Mouse (Mus musculus) forebrain, embryonic 15.5 days (tissue): ENCODE results near the gene Olfr324. TPM values are rescaled to one million over a fixed set of nuclear protein-coding genes. Genes with fewer than 3 reads are reported as not detected.

ENCODE experiments used
- ATAC-seq: fragments of 200-750 bp; cut with Nextera tagmentation; replicated peaks from 2 replicates; pipeline ENCODE4 v1.8.0; 2017; ENCODE audit warnings: mild to moderate bottlenecking, moderate TSS enrichment, moderate library complexity
- H3K27ac ChIP-seq: fragments of 300-500 bp; sonication (generic); replicated peaks from 2 replicates; pipeline ENCODE4 v1.5.1; 2015; ENCODE audit warnings: mild to moderate bottlenecking, inconsistent platforms
- H3K27me3 ChIP-seq: fragments of 300-500 bp; sonication (generic); 2 replicates; pipeline ENCODE4 v1.6.1; 2015; ENCODE audit warnings: inconsistent platforms
- H3K36me3 ChIP-seq: fragments of 300-500 bp; sonication (generic); 2 replicates; pipeline ENCODE4 v1.6.1; 2015; ENCODE audit warnings: mild to moderate bottlenecking, inconsistent platforms
- H3K4me1 ChIP-seq: fragments of 300-500 bp; sonication (generic); 2 replicates; pipeline ENCODE4 v1.6.1; 2015; ENCODE audit warnings: inconsistent platforms
- H3K4me2 ChIP-seq: fragments of 300-500 bp; sonication (generic); replicated peaks from 2 replicates; pipeline ENCODE4 v1.6.1; 2015; ENCODE audit warnings: mild to moderate bottlenecking, inconsistent platforms
- H3K4me3 ChIP-seq: fragments of 300-500 bp; sonication (generic); 2 replicates; pipeline ENCODE4 v1.5.1; 2015; ENCODE audit warnings: mild to moderate bottlenecking, inconsistent platforms
- H3K9ac ChIP-seq: fragments of 300-500 bp; sonication (generic); replicated peaks from 2 replicates; pipeline ENCODE4 v1.6.1; 2015; ENCODE audit warnings: mild to moderate bottlenecking, inconsistent platforms
- H3K9me3 ChIP-seq: fragments of 300-500 bp; sonication (generic); 2 replicates; pipeline ENCODE4 v1.6.1; 2016; ENCODE audit warnings: inconsistent platforms
- WGBS: fragments of 180-500 bp; shearing (Covaris S2); methylation state at CpG from one replicate; pipeline ENCODE4 v1.1.7; 2015; ENCODE audit warnings: mixed read lengths; 5-methylcytosine and 5-hydroxymethylcytosine counted together
- polyA plus RNA-seq: library from polyadenylated mRNA; unstranded; fragments of >200 nt; fragmentation: Nextera tagmentation; extraction: Ambion mirVana; gene quantifications from 2 replicates; pipeline ENCODE4 v1.2.1, GENCODE M21; 2015

The Olfr324 gene
- polyA plus RNA-seq, 1 experiment from 2014 or later: not detected

DNA sequence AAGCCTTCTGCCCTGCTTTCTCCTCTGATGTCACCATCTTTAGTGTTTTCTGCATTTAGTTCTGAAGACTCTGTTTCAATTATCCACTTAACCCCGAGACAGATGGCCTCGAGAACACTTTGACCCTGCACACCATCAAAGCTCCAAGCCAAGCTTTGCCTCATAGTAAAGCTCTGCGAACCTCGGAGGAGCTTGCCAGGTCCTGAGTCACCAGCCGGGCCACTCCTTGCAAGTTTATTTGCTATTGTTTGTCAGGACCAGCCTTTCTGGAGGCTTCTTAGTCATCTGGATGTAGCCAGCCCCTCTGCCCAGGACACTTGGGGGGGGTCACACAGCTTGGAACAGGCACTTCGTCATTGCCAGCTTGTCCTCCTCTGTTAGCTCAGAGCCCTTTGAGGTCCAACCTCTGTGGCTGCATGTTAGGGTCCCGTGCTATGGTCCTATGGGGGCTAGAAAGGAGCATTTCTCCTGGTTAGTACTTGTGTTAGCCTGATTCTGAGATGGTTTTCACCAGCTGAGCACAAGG is 43.3 kb downstream of the Olfr324 start:
- H3K27ac ChIP-seq: no peak overlapping the region
- no peaks in the 10 kb centered on the region for H3K36me3 ChIP-seq
- H3K9me3 ChIP-seq: no peaks in the 10 kb centered on the region
- H3K27me3 ChIP-seq: peaks cover 12% of the 10 kb centered on the region; the same call in 1 of the 2 replicates
- H3K4me2 ChIP-seq: no peak overlapping the region
- WGBS: 70% methylated on average over 7 of the region's 7 CpGs
- no peak overlapping the region for H3K9ac ChIP-seq
- peaks cover 10% of the 10 kb centered on the region for H3K4me1 ChIP-seq
- no peak for ATAC-seq
- H3K4me3 ChIP-seq: no peak overlapping the region

DNA sequence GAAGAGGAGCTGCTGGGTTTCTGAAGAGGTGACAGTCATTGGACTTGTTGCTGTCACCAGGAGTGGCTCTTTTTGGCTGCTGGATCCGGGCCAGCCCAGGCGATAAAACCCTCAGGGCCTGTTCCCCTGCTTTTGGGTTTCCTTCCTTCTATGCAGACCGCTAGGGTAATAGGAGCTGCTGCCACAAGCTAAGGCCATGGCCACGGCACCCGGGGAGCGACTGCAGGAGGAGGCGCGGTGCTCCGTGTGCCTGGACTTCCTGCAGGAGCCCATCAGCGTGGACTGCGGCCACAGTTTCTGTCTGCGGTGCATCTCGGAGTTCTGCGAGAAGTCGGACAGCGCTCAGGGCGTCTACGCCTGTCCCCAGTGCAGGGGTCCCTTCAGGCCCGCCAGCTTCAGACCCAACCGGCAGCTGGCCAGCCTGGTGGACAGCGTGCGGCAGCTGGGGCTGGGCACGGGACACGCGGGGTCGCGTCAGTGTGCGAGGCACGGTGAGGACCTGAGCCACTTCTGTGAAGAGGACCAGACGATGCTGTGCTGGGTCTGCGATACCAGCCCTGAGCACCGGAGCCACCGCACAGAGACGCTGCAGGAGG is 45.5 kb downstream of the Olfr324 start, which contains the start of gene Trim58:
Trim58 (plus strand) TSS at position 194 of the 596 bp plus-strand sequence.
- H3K9ac ChIP-seq: peak within 1 kb of the TSS; percentile 38
- H3K4me1 ChIP-seq: peaks cover 10% of the 10 kb centered on the region
- ATAC-seq: no peak
- H3K4me2 ChIP-seq: peak within 1 kb of the TSS; percentile 79
- peaks cover 12% of the 10 kb centered on the region; the same call in 1 of the 2 replicates for H3K27me3 ChIP-seq
- 3% methylated on average over 34 of the region's 34 CpGs for WGBS
- H3K9me3 ChIP-seq: no peaks in the 10 kb centered on the region
- no peaks in the 10 kb centered on the region for H3K36me3 ChIP-seq
- H3K4me3 ChIP-seq: peak within 1 kb of the TSS; percentile 40
- no peak within 1 kb of the TSS for H3K27ac ChIP-seq

DNA sequence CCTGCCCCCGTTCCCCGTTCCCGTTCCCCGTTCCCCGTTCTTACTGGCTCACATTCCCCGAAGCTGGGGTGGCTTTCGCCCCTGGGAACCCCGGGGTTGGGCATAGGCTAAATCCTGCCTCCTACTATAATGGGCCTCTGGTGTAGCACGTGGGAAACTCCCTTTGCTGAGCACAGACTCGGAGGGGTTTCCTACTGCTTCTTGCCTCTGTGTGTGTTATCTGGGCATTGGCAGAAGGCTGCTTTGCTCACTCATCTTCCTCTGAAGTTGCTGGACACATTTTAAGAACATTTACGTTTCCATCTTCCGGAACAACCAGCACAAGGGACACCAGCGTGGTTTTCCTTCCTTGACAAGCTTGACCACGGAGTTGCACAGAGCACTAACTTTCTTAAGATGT is 46.1 kb downstream of the Olfr324 start:
- Histone ChIP-seq H3K9me3 (no peaks in the 10 kb centered on the region), H3K4me3 (peak overlapping the region; percentile 40), H3K9ac (peak overlapping the region; percentile 38; the same call in 1 of the 2 replicates), H3K27ac (no peak overlapping the region), H3K4me1 (peaks cover 10% of the 10 kb centered on the region), H3K36me3 (no peaks in the 10 kb centered on the region), H3K4me2 (peak overlapping the region; percentile 79), H3K27me3 (peaks cover 12% of the 10 kb centered on the region; the same call in 1 of the 2 replicates)
- WGBS: 27% methylated on average over 14 of the region's 14 CpGs
- ATAC-seq: no peak

DNA sequence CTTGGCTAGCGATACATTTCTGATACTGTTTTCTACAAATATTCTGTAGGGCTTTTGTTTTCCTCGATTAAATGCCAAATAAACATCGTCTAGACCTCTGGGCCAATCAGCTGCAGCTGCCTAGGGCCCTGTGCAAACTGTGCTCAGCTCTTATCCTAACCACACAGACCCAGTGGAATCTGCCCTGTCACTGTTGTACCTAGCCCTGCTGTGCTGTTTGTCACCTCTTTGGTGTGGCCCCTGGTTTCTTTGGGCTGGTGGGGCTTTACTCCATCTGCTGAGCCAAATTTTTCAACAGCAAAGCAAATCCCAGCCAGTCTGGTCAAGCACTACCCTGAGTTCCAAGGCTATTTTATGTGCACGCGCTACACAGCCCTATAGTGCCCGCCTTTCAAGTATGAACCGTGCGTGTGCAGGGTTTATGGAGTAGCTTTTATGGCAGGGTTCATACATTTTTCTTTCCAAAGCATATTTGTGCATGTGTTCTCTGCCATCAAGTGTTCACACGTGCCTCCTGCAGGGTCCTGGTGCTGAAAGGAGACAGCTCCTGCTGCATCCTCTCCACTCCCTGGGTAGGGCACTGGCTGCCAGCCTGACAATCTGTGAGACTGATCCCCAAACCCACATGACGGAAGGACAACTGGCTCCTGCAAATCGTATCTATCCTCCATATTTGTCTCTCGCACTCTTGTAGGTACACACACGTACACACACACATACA is 46.9 kb downstream of the Olfr324 start:
- 74% methylated on average over 13 of the region's 13 CpGs for WGBS
- H3K27me3 ChIP-seq: peaks cover 12% of the 10 kb centered on the region; the same call in 1 of the 2 replicates
- peaks cover 10% of the 10 kb centered on the region for H3K4me1 ChIP-seq
- ATAC-seq: no peak
- H3K27ac ChIP-seq: no peak overlapping the region
- H3K36me3 ChIP-seq: no peaks in the 10 kb centered on the region
- no peak overlapping the region for H3K4me3 ChIP-seq
- no peak overlapping the region for H3K4me2 ChIP-seq
- H3K9ac ChIP-seq: no peak overlapping the region
- H3K9me3 ChIP-seq: no peaks in the 10 kb centered on the region

DNA sequence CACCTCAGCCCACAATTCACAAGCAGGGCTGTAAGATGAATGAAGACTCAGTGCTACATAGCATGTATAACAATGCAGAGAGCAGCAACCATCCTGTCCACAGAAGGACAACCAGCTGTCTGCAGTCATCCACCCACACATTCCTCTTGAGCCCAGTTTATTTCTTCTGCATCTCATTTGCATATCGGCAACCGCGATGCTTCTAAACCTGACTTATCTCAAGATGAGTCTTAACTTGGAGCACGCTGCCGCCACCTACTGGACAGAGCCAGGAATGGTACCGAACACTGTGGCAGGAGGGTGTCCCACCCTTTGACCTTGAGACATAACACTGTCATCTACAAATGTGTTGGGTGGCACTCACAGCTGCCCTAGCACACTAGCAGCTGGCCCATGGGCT is 48.4 kb downstream of the Olfr324 start:
- H3K9ac ChIP-seq: no peak overlapping the region
- no peak overlapping the region for H3K4me3 ChIP-seq
- H3K27ac ChIP-seq: no peak overlapping the region
- no peaks in the 10 kb centered on the region for H3K9me3 ChIP-seq
- peaks cover 12% of the 10 kb centered on the region; the same call in 1 of the 2 replicates for H3K27me3 ChIP-seq
- no peaks in the 10 kb centered on the region for H3K36me3 ChIP-seq
- peaks cover 10% of the 10 kb centered on the region for H3K4me1 ChIP-seq
- 39% methylated on average over 6 of the region's 6 CpGs for WGBS
- ATAC-seq: no peak
- no peak overlapping the region for H3K4me2 ChIP-seq

Other genes starting within 250 kb of the Olfr324 start
- gene Lypd8, start 216.1 kb upstream of the Olfr324 start, polyA plus RNA-seq: 0.15 TPM in 1 of 2 replicates, not detected in the other
- not detected in 2 replicates for gene 1810065E05Rik, start 174.0 kb upstream of the Olfr324 start, polyA plus RNA-seq
- gene Gm12253, start 162.6 kb upstream of the Olfr324 start, polyA plus RNA-seq: not detected in 2 replicates
- gene Lypd9, start 142.2 kb upstream of the Olfr324 start, polyA plus RNA-seq: not detected in 2 replicates
- not detected in 2 replicates for gene Olfr30, start 132.8 kb upstream of the Olfr324 start, polyA plus RNA-seq
- gene Olfr332, start 102.6 kb upstream of the Olfr324 start, polyA plus RNA-seq: not detected in 2 replicates
- not detected in 2 replicates for gene Olfr331, start 92.5 kb upstream of the Olfr324 start, polyA plus RNA-seq
- not detected in 2 replicates for gene Olfr330, start 60.3 kb upstream of the Olfr324 start, polyA plus RNA-seq
- not detected in 2 replicates for gene Olfr329-ps, start 48.7 kb upstream of the Olfr324 start, polyA plus RNA-seq
- gene Olfr328, start 39.5 kb upstream of the Olfr324 start, polyA plus RNA-seq: 0.10 TPM in 1 of 2 replicates, not detected in the other
- gene Olfr224, start 24.6 kb upstream of the Olfr324 start, polyA plus RNA-seq: not detected in 2 replicates
- gene Olfr325, start 17.4 kb upstream of the Olfr324 start, polyA plus RNA-seq: not detected in 2 replicates
- not detected in 2 replicates for gene 2210407C18Rik, start 21.0 kb downstream of the Olfr324 start, polyA plus RNA-seq
- gene Olfr323, start 35.4 kb downstream of the Olfr324 start, polyA plus RNA-seq: not detected in 2 replicates
- not detected in 2 replicates for gene Trim58, start 45.4 kb downstream of the Olfr324 start, polyA plus RNA-seq
- not detected in 2 replicates for gene Olfr322, start 63.7 kb downstream of the Olfr324 start, polyA plus RNA-seq
- not detected in 2 replicates for gene Olfr320, start 86.0 kb downstream of the Olfr324 start, polyA plus RNA-seq
- gene Olfr319, start 104.0 kb downstream of the Olfr324 start, polyA plus RNA-seq: 0.19 TPM in 1 of 2 replicates, not detected in the other
- not detected in 2 replicates for gene Olfr318, start 128.9 kb downstream of the Olfr324 start, polyA plus RNA-seq
- 0.06 and 0.10 TPM in 2 replicates for gene Olfr317, start 144.1 kb downstream of the Olfr324 start, polyA plus RNA-seq
- 0.08 TPM in 1 of 2 replicates, not detected in the other for gene Olfr316, start 157.6 kb downstream of the Olfr324 start, polyA plus RNA-seq
- not detected in 2 replicates for gene Olfr315, start 178.1 kb downstream of the Olfr324 start, polyA plus RNA-seq
- not detected in 2 replicates for gene Olfr314, start 187.8 kb downstream of the Olfr324 start, polyA plus RNA-seq
- gene Fam183b, start 206.8 kb downstream of the Olfr324 start, polyA plus RNA-seq: 4.9 and 8.4 TPM in 2 replicates
- gene Olfr313, start 219.9 kb downstream of the Olfr324 start, polyA plus RNA-seq: not detected in 2 replicates
- not detected in 2 replicates for gene Olfr312, start 234.1 kb downstream of the Olfr324 start, polyA plus RNA-seq
- not detected in 2 replicates for gene Olfr311, start 244.1 kb downstream of the Olfr324 start, polyA plus RNA-seq